Mouse (Mus musculus) limb, embryonic 14.5 days (tissue): ENCODE results near the gene Adarb2. TPM values are rescaled to one million over a fixed set of nuclear protein-coding genes. Genes with fewer than 3 reads are reported as not detected.

Experiments
- ATAC-seq: fragments of 200-750 bp; cut with Nextera tagmentation; 2 replicates; pipeline ENCODE4 v1.8.0; 2017; ENCODE audit warnings: low read depth, moderate number of reproducible peaks, moderate TSS enrichment; ENCODE audit not compliant: low FRiP score
- DNase-seq: peaks from one replicate; pipeline ENCODE4 v3.0.0-alpha.2; 2015; ENCODE audit warnings: low spot score
- H3K27ac ChIP-seq: fragments of 300-500 bp; sonication (generic); replicated peaks from 2 replicates; pipeline ENCODE4 v1.5.1; 2014; ENCODE audit warnings: low read depth, mild to moderate bottlenecking, low read length, moderate library complexity, mixed read lengths
- H3K27me3 ChIP-seq: fragments of 300-500 bp; sonication (generic); 2 replicates; pipeline ENCODE4 v1.6.1; 2014; ENCODE audit warnings: low read length, mixed read lengths; ENCODE audit not compliant: control insufficient read depth, insufficient read depth
- H3K36me3 ChIP-seq: fragments of 300-500 bp; sonication (generic); 2 replicates; pipeline ENCODE4 v1.6.1; 2014; ENCODE audit warnings: mild to moderate bottlenecking, low read length, moderate library complexity, mixed read lengths; ENCODE audit not compliant: control insufficient read depth, insufficient read depth
- H3K4me1 ChIP-seq: fragments of 300-500 bp; sonication (generic); 2 replicates; pipeline ENCODE4 v1.6.1; 2014; ENCODE audit warnings: antibody characterized with exemption, low read length, mixed read lengths; ENCODE audit not compliant: control insufficient read depth, insufficient read depth
- H3K4me2 ChIP-seq: fragments of 300-500 bp; sonication (generic); replicated peaks from 2 replicates; pipeline ENCODE4 v1.6.1; 2014; ENCODE audit warnings: low read depth, mild to moderate bottlenecking, low read length, moderate library complexity; ENCODE audit not compliant: severe bottlenecking
- H3K4me3 ChIP-seq: fragments of 300-500 bp; sonication (generic); replicated peaks from 2 replicates; pipeline ENCODE4 v1.5.1; 2014; ENCODE audit warnings: low read length
- H3K9ac ChIP-seq: fragments of 300-500 bp; sonication (generic); 2 replicates; pipeline ENCODE4 v1.6.1; 2014; ENCODE audit warnings: mild to moderate bottlenecking, low read depth, low read length, moderate library complexity; ENCODE audit not compliant: severe bottlenecking
- H3K9me3 ChIP-seq: fragments of 300-500 bp; sonication (generic); 2 replicates; pipeline ENCODE4 v1.6.1; 2016; ENCODE audit warnings: low read length; ENCODE audit not compliant: control insufficient read depth
- POLR2A ChIP-seq: fragments of 200-500 bp; IDR thresholded peaks from 2 replicates; pipeline ENCODE4 v1.8.0; 2012; ENCODE audit warnings: inconsistent platforms, mild to moderate bottlenecking, moderate library complexity, borderline replicate concordance; ENCODE audit not compliant: insufficient read depth, insufficient read length; ENCODE audit errors: extremely low read depth
- WGBS: fragments of 180-500 bp; shearing (Covaris S2); extraction: QIAGEN DNeasy Blood & Tissue Kit; methylation state at CpG from one replicate; pipeline ENCODE4 v1.1.7; 2014; 5-methylcytosine and 5-hydroxymethylcytosine counted together
- polyA plus RNA-seq, 2 experiments: library from polyadenylated mRNA; depleted of rRNA in 1 of 2; stranded (reverse) in 1 of 2; unstranded in 1 of 2; fragments of >200 nt; fragmentation: Nextera tagmentation in 1 of 2; extraction: Ambion mirVana in 1 of 2; gene quantifications; 2 replicates each; pipeline versions ENCODE4 v1.2.1 to v1.2.3; 2012 to 2014

Gene Adarb2
- polyA plus RNA-seq, 2 experiments, result 1.5 to 2.3 TPM

DNA sequence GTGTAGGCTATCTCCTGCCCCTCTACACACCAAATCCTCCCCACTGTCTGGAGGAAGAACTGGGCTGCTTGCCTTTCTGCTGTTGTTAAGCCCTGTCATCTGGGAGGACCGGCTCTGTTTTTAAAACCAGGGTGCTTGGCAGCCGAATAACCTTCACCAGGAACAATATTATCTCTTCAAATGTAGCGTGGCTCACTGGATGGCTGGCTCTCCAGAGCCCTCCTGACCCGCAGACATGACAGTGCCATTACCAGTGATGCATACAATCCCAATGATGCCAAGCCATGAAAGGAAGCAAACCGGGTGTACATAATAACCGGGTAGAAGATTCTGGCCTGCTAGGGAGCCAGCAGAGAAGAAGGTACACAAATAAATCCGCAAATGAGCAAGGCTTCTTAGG, 360.5 kb downstream of the Adarb2 start:
- no peak overlapping the region for H3K9ac ChIP-seq
- no peak overlapping the region for H3K4me2 ChIP-seq
- H3K4me3 ChIP-seq, result no peak overlapping the region
- ATAC-seq, result no peak
- no peaks in the 10 kb centered on the region for H3K27me3 ChIP-seq
- no peak for TF ChIP-seq POLR2A
- H3K27ac ChIP-seq, result no peak overlapping the region
- 87% methylated on average over 7 of the region's 7 CpGs for WGBS
- H3K36me3 ChIP-seq, result no peaks in the 10 kb centered on the region
- H3K9me3 ChIP-seq, result no peaks in the 10 kb centered on the region
- H3K4me1 ChIP-seq, result no peaks in the 10 kb centered on the region
- DNase-seq, result no peak

DNA sequence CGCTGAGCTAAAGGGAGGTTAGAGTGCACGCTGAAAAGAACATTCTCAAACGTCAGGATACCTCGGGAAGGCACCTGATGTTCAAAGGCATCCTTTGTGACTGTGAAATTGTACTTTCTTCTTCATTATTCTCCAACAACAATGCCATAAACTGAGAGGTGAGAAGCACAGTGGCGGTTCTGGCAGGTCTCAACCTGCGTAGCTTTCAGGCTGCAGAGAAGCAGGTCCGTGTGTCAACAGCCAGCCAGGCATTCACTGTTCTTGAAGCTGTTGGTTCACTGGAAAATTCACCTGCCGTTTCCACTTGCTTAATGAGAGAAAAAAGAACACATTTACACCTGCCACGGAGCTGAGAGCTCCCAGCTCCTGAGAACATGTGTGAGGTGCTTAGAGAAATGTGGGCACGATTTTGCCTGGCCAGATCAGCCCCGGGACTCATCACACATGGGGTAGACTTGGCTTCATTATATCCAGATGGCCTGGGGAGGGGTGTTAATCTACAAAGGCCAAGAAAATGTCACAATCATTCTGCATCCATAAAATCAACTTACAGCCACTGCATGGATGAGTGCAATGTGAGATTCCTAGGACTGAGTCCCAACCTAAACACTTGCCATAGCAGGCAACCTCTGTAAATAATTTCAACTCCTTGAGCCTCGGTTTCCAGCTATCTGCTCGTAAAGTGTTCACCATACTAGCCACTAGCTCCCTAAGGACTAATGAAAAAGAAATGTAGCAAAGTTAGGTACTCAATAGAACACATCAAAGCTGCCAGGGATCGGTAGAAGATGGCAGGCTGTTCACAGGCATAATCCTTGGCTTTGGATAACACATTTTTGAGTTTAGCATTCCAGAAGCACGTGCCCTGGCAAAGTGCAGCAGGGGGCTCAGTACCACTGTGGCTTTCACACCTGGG, 364.7 kb downstream of the Adarb2 start:
- ATAC-seq (peak; percentile 62), DNase-seq (peak; percentile 48)
- no peak overlapping the region for H3K4me2 ChIP-seq
- H3K4me1 ChIP-seq, result no peaks in the 10 kb centered on the region
- H3K27ac ChIP-seq, result no peak overlapping the region
- H3K27me3 ChIP-seq, result no peaks in the 10 kb centered on the region
- TF ChIP-seq POLR2A, result no peak
- no peak overlapping the region for H3K9ac ChIP-seq
- H3K36me3 ChIP-seq, result no peaks in the 10 kb centered on the region
- WGBS, result 26% methylated on average over 15 of the region's 15 CpGs
- no peaks in the 10 kb centered on the region for H3K9me3 ChIP-seq
- H3K4me3 ChIP-seq, result no peak overlapping the region

DNA sequence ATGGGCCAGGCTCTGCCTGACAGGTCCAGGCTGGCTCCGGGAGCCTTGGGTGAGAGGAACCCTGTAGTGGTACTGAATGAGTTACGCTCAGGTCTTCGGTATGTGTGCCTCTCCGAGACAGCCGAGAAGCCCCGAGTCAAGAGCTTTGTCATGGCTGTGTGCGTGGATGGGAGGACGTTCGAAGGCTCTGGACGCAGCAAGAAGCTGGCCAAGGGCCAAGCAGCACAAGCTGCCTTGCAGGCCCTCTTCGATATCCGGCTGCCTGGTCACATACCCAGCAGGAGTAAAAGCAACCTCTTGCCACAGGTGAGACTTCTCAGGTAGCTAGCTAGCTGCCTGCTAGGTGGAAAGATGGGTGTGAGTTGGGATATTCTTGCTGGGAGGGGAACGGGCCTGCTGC, 367.6 kb downstream of the Adarb2 start:
- TF ChIP-seq POLR2A, result no peak
- DNase-seq (no peak), ATAC-seq (no peak)
- no peaks in the 10 kb centered on the region for H3K27me3 ChIP-seq
- H3K9me3 ChIP-seq, result no peaks in the 10 kb centered on the region
- no peak overlapping the region for H3K4me2 ChIP-seq
- H3K9ac ChIP-seq, result no peak overlapping the region
- H3K4me3 ChIP-seq, result no peak overlapping the region
- no peaks in the 10 kb centered on the region for H3K4me1 ChIP-seq
- WGBS, result 82% methylated on average over 13 of the region's 13 CpGs
- H3K36me3 ChIP-seq, result no peaks in the 10 kb centered on the region
- no peak overlapping the region for H3K27ac ChIP-seq

DNA sequence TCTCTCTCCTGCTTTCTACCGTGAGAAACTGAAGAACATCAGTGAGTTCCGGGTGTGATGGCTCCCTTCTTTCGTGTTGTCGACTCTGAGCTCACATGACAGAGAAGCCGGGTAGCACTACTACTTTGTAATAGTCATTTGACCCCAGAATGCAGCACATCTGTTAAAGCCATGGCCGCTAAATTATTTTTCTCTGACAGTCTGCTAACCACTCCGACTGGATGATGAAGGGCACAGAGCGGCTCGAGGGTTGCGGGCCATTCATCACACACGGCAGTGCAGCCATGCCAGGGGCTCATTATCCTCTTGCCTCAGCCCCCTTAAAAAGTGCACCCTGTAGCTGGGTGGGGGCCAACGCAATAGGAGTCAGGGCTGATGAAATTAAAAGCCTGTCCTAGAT, 371.2 kb downstream of the Adarb2 start:
- no peak for ATAC-seq
- WGBS, result 65% methylated on average over 12 of the region's 12 CpGs
- H3K27ac ChIP-seq, result no peak overlapping the region
- H3K4me2 ChIP-seq, result no peak overlapping the region
- H3K27me3 ChIP-seq, result no peaks in the 10 kb centered on the region
- TF ChIP-seq POLR2A, result no peak
- DNase-seq, result no peak
- no peaks in the 10 kb centered on the region for H3K36me3 ChIP-seq
- no peaks in the 10 kb centered on the region for H3K4me1 ChIP-seq
- no peak overlapping the region for H3K9ac ChIP-seq
- H3K9me3 ChIP-seq, result no peaks in the 10 kb centered on the region
- H3K4me3 ChIP-seq, result no peak overlapping the region

DNA sequence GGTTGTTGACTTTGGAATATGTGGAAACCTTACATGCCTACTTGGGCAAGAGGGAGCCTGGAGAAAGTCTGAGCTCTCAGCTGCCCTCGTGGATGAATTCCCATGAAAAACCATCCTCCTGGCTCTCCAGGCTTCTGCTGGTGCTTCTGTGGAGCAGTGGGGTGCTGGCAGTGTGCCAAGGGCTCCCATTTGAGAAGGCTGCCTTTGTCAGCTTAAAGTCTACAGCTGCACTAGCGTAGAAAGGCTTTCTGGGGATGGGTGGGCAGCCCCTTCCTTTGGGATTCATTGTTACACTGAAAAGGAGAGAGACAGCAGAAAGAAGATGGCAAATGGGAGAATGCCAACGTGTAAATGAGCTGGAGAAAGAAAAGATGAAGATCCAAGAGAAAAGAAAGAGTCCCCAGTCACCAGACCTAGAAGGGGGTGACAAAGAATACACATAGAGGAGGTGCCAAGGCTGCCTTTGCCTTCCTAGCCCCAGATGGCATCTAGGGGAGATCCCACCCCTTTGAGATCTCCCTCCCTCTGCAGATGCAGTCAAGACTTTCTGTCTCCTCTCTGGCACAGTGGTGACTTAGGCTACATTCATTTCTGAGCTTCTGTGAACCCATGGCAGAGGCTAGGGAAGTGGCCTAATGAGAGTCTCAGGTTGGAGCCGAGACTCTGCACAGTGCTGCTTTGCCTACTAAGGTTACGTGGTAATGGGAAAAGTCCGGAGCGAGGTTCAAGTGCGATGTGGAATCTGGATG, 381.8 kb downstream of the Adarb2 start:
- Histone ChIP-seq H3K9ac (no peak overlapping the region), H3K27me3 (no peaks in the 10 kb centered on the region), H3K27ac (no peak overlapping the region), H3K4me2 (no peak overlapping the region), H3K9me3 (no peaks in the 10 kb centered on the region), H3K36me3 (no peaks in the 10 kb centered on the region), H3K4me3 (no peak overlapping the region), H3K4me1 (no peaks in the 10 kb centered on the region)
- no peak for DNase-seq
- WGBS, result 74% methylated on average over 8 of the region's 8 CpGs
- no peak for TF ChIP-seq POLR2A
- no peak for ATAC-seq
